Mouse (Mus musculus) E14TG2a.4 (cell line): ENCODE measurements around the gene Gfap.

ENCODE experiments used
- H3K27me3 ChIP-seq: 2 replicates; pipeline ENCODE4 v1.6.1; 2014; ENCODE audit warnings: low read length, control low read depth; ENCODE audit not compliant: insufficient read depth
- H3K36me3 ChIP-seq: 2 replicates; pipeline ENCODE4 v1.6.1; 2014; ENCODE audit warnings: low read length, control low read depth; ENCODE audit not compliant: insufficient read depth
- H3K4me1 ChIP-seq: replicated peaks from 2 replicates; pipeline ENCODE4 v1.6.1; 2014; ENCODE audit warnings: low read depth, low read length, control low read depth
- H3K4me3 ChIP-seq: replicated peaks from 2 replicates; pipeline ENCODE4 v1.5.1; 2014; ENCODE audit warnings: mild to moderate bottlenecking, low read length
- H3K9me3 ChIP-seq: 2 replicates; pipeline ENCODE4 v1.6.1; 2014; ENCODE audit warnings: low read length, control low read depth
- CTCF ChIP-seq: conservative IDR thresholded peaks from 2 replicates; pipeline ENCODE4 v1.5.1; 2014; ENCODE audit warnings: low read length
- NANOG ChIP-seq: IDR thresholded peaks from 2 replicates; pipeline ENCODE4 v1.6.1; 2014; ENCODE audit warnings: borderline replicate concordance, low read length, mixed read lengths
- POU5F1 ChIP-seq: IDR thresholded peaks from 2 replicates; pipeline ENCODE4 v1.6.1; 2014; ENCODE audit warnings: low read length, borderline replicate concordance

The Gfap gene

GRCm38 (mm10) chr11:102903654-102904053 is 2.9 kb upstream of the Gfap start:
- peaks cover 14% of the 10 kb centered on the region for H3K27me3 ChIP-seq
- peaks cover 12% of the 10 kb centered on the region for H3K4me1 ChIP-seq
- H3K36me3 ChIP-seq, result peaks cover 48% of the 10 kb centered on the region
- no peak overlapping the region for H3K4me3 ChIP-seq
- H3K9me3 ChIP-seq, result no peaks in the 10 kb centered on the region
- TF ChIP-seq NANOG (no peak), POU5F1 (no peak), CTCF (no peak)

GRCm38 (mm10) chr11:102902107-102902506 is 1.4 kb upstream of the Gfap start:
- H3K36me3 ChIP-seq, result peaks cover 33% of the 10 kb centered on the region
- no peak for TF ChIP-seq NANOG
- TF ChIP-seq CTCF, result no peak
- TF ChIP-seq POU5F1, result no peak
- peaks cover 28% of the 10 kb centered on the region for H3K27me3 ChIP-seq
- H3K4me3 ChIP-seq, result no peak overlapping the region
- H3K4me1 ChIP-seq, result peaks cover 15% of the 10 kb centered on the region
- no peaks in the 10 kb centered on the region for H3K9me3 ChIP-seq

GRCm38 (mm10) chr11:102901199-102901598 is 487 bp upstream of the Gfap start:
- no peaks in the 10 kb centered on the region for H3K9me3 ChIP-seq
- no peak for TF ChIP-seq CTCF
- no peak for TF ChIP-seq POU5F1
- TF ChIP-seq NANOG, result no peak

GRCm38 (mm10) chr11:102898408-102898807 is 2.3 kb downstream of the Gfap start:
- Histone ChIP-seq H3K36me3 (no peaks in the 10 kb centered on the region), H3K4me3 (no peak overlapping the region), H3K4me1 (peaks cover 16% of the 10 kb centered on the region), H3K9me3 (no peaks in the 10 kb centered on the region), H3K27me3 (peaks cover 63% of the 10 kb centered on the region)
- no peak for TF ChIP-seq POU5F1
- TF ChIP-seq CTCF, result no peak
- TF ChIP-seq NANOG, result no peak

More at GRCm38 (mm10) chr11:102901199-102901598, 487 bp upstream of the Gfap start:
- Histone ChIP-seq H3K36me3 (peaks cover 23% of the 10 kb centered on the region), H3K4me3 (no peak overlapping the region), H3K4me1 (peaks cover 23% of the 10 kb centered on the region), H3K27me3 (peaks cover 36% of the 10 kb centered on the region)

- H3K27me3 ChIP-seq, result peaks cover 69% of the 10 kb centered on the region
- peak overlapping the region; percentile 74 for H3K4me3 ChIP-seq
- H3K36me3 ChIP-seq, result no peaks in the 10 kb centered on the region
- no peaks in the 10 kb centered on the region for H3K9me3 ChIP-seq
- TF ChIP-seq NANOG (no peak), POU5F1 (no peak), CTCF (no peak)
- peaks cover 19% of the 10 kb centered on the region for H3K4me1 ChIP-seq
These were observed 4.1 kb downstream of the Gfap start for GRCm38 (mm10) chr11:102896641-102897040.

- peaks cover 19% of the 10 kb centered on the region for H3K4me1 ChIP-seq
- TF ChIP-seq CTCF (no peak), POU5F1 (no peak), NANOG (no peak)
- H3K4me3 ChIP-seq, result no peak overlapping the region
- no peaks in the 10 kb centered on the region for H3K36me3 ChIP-seq
- H3K9me3 ChIP-seq, result no peaks in the 10 kb centered on the region
- H3K27me3 ChIP-seq, result peaks cover 74% of the 10 kb centered on the region
These were observed 4.9 kb downstream of the Gfap start for GRCm38 (mm10) chr11:102895779-102896178.

GRCm38 (mm10) chr11:102894716-102895115 is 6.0 kb downstream of the Gfap start:
- Histone ChIP-seq H3K9me3 (no peaks in the 10 kb centered on the region), H3K36me3 (no peaks in the 10 kb centered on the region), H3K27me3 (peaks cover 73% of the 10 kb centered on the region), H3K4me1 (peaks cover 19% of the 10 kb centered on the region), H3K4me3 (no peak overlapping the region)
- no peak for TF ChIP-seq POU5F1
- TF ChIP-seq CTCF, result no peak
- no peak for TF ChIP-seq NANOG

- H3K9me3 ChIP-seq, result no peaks in the 10 kb centered on the region
- peaks cover 69% of the 10 kb centered on the region for H3K27me3 ChIP-seq
- TF ChIP-seq POU5F1 (no peak), CTCF (peak; percentile 61)
- H3K36me3 ChIP-seq, result no peaks in the 10 kb centered on the region
- peaks cover 19% of the 10 kb centered on the region for H3K4me1 ChIP-seq
- H3K4me3 ChIP-seq, result peak overlapping the region; percentile 76
These were observed 7.6 kb downstream of the Gfap start for GRCm38 (mm10) chr11:102893015-102893651.

GRCm38 (mm10) chr11:102890096-102890495 is 10.6 kb downstream of the Gfap start:
- Histone ChIP-seq H3K4me3 (no peak overlapping the region), H3K27me3 (peaks cover 58% of the 10 kb centered on the region), H3K9me3 (peaks cover 14% of the 10 kb centered on the region), H3K36me3 (no peaks in the 10 kb centered on the region), H3K4me1 (peaks cover 9% of the 10 kb centered on the region)
- TF ChIP-seq NANOG (no peak), CTCF (no peak), POU5F1 (no peak)
